Mouse (Mus musculus): Measurements from ENCODE around the gene Fut4.
"Not testable (repeated sequence)": the region's sequence is repeated elsewhere in the genome, so short reads cannot be mapped to it uniquely, and the experiment has no call there.

DNA sequence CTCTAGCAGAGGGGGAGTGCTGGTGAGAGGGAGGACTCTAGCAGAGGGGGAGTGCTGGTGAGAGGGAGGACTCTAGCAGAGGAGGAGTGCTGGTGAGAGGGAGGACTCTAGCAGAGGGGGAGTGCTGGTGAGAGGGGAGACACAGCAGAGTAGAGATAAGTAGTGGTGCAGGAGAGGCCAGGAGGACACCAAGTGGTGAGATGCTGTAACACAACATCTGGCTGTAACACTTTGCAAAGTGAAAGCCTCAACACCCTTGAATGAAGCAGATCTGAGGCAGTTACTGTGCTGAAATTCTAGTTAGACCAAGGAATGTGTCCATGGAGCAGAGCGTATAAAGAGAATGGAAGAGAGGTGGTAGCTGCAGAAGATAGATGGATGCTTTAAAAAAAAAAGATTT lies 51.4 kb downstream of the Fut4 start:
- not testable (repeated sequence) for TF ChIP-seq GATA1, TAL1 (IDR thresholded peaks at IDR 0.05; ENCODE audit: low read length)

Measured in erythroblast, embryonic 14.5 days (primary cell).